Mouse (Mus musculus) erythroblast, embryonic 14.5 days (primary cell): ENCODE results near the gene Asic1. TPM values are rescaled to one million over a fixed set of nuclear protein-coding genes. Genes with fewer than 3 reads are reported as not detected.

Experiments used
- H3K27me3 ChIP-seq: 2 replicates; pipeline ENCODE4 v1.6.1; 2012; ENCODE audit warnings: inconsistent platforms; ENCODE audit not compliant: control insufficient read depth
- H3K36me3 ChIP-seq: 2 replicates; pipeline ENCODE4 v1.6.1; 2012; ENCODE audit warnings: mild to moderate bottlenecking, inconsistent platforms; ENCODE audit not compliant: control insufficient read depth
- H3K4me1 ChIP-seq: 2 replicates; pipeline ENCODE4 v1.6.1; 2012; ENCODE audit warnings: inconsistent platforms; ENCODE audit not compliant: control insufficient read depth
- H3K4me3 ChIP-seq: replicated peaks from 2 replicates; pipeline ENCODE3; 2012; ENCODE audit warnings: moderate library complexity, mild to moderate bottlenecking, inconsistent platforms
- H3K9me3 ChIP-seq: 2 replicates; pipeline ENCODE4 v1.6.1; 2012; ENCODE audit warnings: low read length, inconsistent platforms, mixed read lengths; ENCODE audit not compliant: control insufficient read depth
- GATA1 ChIP-seq: IDR thresholded peaks from 2 replicates; pipeline ENCODE4 v1.6.1; 2012; ENCODE audit warnings: low read length, inconsistent platforms, mixed read lengths
- TAL1 ChIP-seq: IDR thresholded peaks from 3 replicates; pipeline ENCODE4 v1.6.1; 2012; ENCODE audit warnings: low read length, inconsistent platforms, mixed read lengths
- polyA plus RNA-seq: library from polyadenylated mRNA; stranded (reverse); fragments of >175 nt; gene quantifications from 2 replicates; pipeline ENCODE4 v1.2.3, GENCODE M21; 2012

Asic1 gene
- polyA plus RNA-seq, 1 experiment, result not detected

DNA sequence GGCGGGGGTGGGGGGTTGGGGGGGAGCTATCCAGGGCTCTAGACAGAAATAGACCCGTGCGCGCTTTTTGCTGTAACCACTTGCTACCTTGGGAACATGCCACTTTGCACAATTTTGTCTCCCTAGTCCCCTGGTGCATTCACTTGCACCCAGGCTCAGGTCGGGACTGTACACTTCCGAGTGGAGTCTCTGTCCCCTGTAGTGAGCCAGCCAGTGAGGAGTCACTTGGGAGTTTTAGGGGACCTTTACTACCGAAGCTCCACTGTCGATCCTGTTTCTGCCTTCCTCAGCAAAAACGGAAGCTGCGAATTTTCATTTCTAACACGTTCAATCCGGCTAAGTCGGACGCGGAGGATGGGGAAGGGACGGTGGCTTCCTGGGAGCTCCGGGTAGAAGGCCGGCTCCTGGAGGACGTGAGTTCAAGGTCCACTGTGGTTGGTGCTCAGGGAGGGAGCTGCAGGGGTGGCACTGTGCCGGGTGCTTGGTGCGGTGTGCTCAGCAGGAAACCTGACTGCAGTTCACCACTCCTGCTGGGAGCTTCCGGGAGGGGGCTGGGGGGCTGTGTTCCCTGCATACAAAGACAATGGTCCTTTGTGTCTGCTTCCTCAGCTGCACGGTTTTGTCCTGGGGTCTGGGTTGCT is 34.0 kb downstream of the Asic1 start:
- peaks cover 31% of the 10 kb centered on the region for H3K4me1 ChIP-seq
- H3K27me3 ChIP-seq, result no peaks in the 10 kb centered on the region
- H3K4me3 ChIP-seq, result no peak overlapping the region
- peaks cover 44% of the 10 kb centered on the region for H3K36me3 ChIP-seq
- TF ChIP-seq GATA1 (no peak), TAL1 (no peak)
- H3K9me3 ChIP-seq, result no peaks in the 10 kb centered on the region

DNA sequence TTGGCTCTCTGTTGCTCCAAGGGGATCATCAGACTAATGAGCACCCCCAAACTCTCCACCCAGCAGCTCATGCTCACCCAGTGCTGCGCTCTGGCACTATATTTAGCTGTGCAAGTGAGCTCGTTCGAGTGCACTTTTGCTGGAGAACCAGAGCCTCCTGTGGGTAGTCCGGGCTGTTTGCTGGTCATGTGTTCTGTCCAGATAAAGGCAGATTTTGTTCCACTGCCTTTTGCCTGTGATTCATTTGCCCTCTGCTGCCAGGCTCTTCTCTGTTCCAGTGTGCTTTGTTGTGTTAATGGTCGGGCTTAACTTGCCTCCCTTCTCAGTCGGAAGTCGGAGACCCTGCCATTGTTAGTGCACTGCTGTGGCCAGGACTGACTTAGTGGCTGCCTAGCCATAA is 34.7 kb downstream of the Asic1 start:
- H3K9me3 ChIP-seq, result no peaks in the 10 kb centered on the region
- H3K27me3 ChIP-seq, result no peaks in the 10 kb centered on the region
- peaks cover 51% of the 10 kb centered on the region for H3K36me3 ChIP-seq
- H3K4me3 ChIP-seq, result no peak overlapping the region
- TF ChIP-seq TAL1, result no peak
- TF ChIP-seq GATA1, result no peak
- H3K4me1 ChIP-seq, result peaks cover 31% of the 10 kb centered on the region

DNA sequence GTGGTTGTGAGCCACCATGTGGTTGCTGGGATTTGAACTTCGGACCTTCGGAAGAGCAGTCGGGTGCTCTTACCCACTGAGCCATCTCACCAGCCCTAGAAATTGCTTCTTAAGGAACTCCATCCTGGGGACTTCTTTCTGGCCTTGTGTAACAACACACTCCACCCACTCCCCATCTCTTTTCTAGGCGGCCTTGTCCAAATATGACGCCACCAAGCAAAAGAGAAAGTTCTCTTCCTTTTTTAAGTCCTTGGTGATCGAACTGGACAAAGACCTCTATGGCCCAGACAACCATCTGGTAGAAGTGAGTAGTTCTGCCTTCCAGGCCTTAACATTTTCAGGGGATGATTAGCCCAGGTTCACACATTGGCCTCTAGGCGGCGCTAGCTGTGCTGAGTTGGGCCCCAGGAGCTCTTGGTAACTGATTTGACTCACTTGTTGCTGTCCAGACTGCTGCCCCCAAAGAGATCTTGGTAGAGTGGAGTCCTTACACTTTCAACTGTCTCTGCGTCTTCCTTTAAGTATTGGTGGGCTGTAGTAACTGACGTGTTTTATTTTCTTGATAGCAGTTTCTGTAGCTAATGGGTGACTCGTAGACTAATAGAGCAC is 35.4 kb downstream of the Asic1 start, which contains the start of gene Gm17349:
Gm17349 (minus strand) TSS at position 51 of the 609 bp plus-strand sequence.
- TF ChIP-seq TAL1 (no peak), GATA1 (no peak)
- peaks cover 58% of the 10 kb centered on the region for H3K36me3 ChIP-seq
- H3K9me3 ChIP-seq, result no peaks in the 10 kb centered on the region
- no peaks in the 10 kb centered on the region for H3K27me3 ChIP-seq
- no peak within 1 kb of the TSS for H3K4me3 ChIP-seq
- peaks cover 28% of the 10 kb centered on the region for H3K4me1 ChIP-seq

DNA sequence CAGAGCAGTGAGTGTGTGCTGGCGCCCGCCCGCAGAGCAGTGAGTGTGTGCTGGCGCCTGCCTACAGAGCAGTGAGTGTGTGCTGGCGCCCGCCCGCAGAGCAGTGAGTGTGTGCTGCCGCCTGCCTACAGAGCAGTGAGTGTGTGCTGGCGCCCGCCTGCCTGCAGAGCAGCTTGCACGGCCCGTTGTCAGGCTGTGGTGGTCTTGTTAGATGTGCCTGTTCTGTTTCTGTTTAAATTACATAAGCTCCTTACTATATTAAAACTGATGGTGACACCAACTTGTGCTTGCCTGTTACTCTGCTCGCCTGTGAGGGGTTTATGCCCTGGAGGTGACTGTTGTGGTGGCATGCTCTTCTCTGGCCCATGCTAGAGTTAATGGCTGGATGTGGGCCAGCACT is 38.0 kb downstream of the Asic1 start:
- H3K4me3 ChIP-seq, result no peak overlapping the region
- peaks cover 9% of the 10 kb centered on the region for H3K4me1 ChIP-seq
- H3K9me3 ChIP-seq, result no peaks in the 10 kb centered on the region
- no peaks in the 10 kb centered on the region for H3K27me3 ChIP-seq
- H3K36me3 ChIP-seq, result peaks cover 82% of the 10 kb centered on the region
- no peak for TF ChIP-seq GATA1
- no peak for TF ChIP-seq TAL1

DNA sequence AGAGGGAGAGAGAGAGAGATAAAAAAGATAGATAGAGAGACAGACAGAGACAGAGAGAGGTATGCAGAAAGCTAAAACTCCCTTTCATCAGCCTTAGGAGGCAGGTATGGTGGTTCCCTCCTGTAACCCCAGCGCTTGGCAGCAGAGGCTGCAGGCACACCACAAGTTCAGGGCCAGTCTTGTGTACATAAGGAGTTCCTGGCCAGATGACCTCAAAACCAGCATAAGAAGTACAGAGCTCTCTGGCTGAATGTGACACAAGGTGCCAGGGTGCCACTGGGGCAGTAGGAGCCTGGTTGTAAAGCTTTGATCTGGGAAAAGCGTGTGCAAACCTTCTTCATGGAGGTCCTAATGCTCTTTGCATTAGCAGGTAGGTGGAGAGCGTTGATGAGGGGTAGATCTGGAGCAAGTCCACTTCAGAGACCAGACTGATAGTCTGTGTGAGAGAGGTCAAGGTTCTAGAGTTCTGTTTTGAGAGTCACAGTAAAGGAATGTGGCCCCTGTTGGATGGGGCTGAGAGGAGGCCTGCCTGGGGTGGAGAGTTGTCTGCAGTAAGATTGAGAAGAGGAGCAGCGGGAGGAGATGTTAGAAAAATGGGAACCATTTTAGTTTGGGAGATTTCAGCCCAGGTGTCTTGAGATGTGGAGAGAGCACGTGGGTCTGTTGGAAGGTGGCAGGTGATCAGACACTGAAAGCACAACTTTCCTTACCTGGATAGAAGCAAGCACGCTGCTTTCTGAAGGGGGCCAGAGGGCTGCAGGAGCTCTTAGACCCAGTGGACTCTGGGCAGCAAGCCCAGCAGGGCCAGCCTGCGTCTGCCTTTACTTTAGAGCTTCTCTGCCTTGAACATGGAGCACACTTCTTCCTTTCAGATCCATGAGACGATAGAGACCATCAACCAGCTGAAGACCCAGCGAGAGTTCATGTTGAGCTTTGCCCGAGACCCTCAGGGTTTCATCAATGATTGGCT is 40.3 kb downstream of the Asic1 start:
- Histone ChIP-seq H3K9me3 (no peaks in the 10 kb centered on the region), H3K4me3 (no peak overlapping the region), H3K27me3 (no peaks in the 10 kb centered on the region), H3K36me3 (peaks cover 80% of the 10 kb centered on the region), H3K4me1 (peaks cover 7% of the 10 kb centered on the region)
- TF ChIP-seq TAL1, result no peak
- no peak for TF ChIP-seq GATA1

DNA sequence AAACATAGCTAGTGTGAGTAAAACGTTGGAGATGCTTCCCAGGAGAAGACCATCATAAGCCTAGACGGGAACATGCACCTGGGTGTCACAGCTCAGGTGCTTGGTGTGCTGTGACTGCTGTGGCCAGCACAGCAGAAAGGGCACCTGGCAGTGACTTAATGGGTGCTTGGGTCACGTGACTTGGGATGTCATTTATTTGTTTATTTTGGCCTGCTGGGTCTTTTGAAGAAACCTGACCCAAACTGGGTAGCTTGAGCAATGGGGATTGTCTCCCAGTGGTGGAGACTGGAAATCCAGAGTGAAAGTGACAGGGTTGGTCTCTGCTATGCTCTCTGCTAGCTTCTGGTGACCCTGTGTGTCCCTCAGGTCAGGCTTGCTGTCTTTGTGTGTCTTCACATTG is 41.3 kb downstream of the Asic1 start:
- no peak for TF ChIP-seq TAL1
- TF ChIP-seq GATA1, result no peak
- Histone ChIP-seq H3K36me3 (peaks cover 72% of the 10 kb centered on the region), H3K4me1 (peaks cover 12% of the 10 kb centered on the region), H3K4me3 (no peak overlapping the region), H3K9me3 (no peaks in the 10 kb centered on the region), H3K27me3 (no peaks in the 10 kb centered on the region)

DNA sequence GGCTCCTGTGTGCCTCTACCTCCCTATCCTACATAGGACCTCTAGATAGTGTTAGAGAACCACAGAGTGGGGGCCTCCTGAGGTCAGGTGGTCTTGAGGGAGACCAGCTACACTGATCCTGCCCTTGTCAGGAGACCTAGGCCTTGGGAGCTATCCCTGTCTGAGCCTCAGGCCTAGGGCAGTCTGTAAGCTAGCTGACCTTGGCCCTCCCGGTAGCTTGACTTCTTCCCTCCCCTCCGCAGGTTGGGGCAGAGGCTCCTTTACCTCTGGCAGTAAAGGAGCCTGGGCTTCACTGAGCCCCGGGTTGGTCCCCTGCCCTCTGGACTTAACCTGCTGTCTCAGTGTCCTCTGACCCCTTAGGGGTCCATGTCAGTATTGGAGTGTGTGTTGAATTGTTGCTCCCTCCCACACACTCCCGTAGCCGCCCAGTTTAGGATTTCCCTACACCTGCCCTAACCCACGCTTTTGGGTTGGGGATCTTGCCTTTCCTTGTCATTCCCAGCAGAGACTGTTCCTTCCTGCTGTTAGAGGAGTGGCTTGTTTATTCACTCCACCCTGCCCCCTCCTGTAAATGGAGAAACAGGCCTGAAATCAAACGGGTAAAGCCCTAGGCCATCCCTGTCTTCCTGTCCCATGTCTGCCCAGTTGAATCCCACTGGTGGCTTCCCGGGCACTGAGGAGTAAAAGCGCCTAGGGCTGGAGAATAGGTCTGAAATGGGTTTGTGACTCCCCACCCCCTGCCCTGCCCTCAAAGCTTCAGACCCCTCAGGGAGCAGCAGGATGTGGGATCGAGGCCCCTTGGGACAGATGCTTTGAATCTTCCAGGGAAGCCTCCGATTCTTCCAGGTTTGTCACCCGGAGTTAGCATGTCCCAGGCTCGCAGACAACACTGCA is 42.7 kb downstream of the Asic1 start:
- peaks cover 12% of the 10 kb centered on the region for H3K4me1 ChIP-seq
- no peak overlapping the region for H3K4me3 ChIP-seq
- no peak for TF ChIP-seq TAL1
- TF ChIP-seq GATA1, result no peak
- peaks cover 62% of the 10 kb centered on the region for H3K36me3 ChIP-seq
- no peaks in the 10 kb centered on the region for H3K9me3 ChIP-seq
- H3K27me3 ChIP-seq, result no peaks in the 10 kb centered on the region

DNA sequence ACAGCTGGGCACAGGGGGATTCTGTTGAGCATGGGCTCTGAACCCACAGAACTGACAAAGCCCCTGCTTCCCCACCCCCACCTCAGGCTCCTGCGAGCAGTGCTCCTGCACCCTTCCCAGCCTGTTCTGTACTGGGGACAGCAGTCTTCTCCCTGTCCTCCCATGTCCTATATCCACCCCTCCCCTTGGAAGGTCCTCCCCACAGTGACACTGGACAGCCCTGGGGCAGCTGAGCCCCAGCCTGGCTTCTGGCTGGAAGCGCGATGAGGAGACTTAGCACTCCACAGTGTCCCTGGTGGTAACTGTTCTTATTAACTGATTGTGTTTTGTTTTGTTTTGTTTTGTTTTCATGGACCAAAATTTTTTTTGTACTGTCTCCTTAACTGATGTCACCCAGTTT is 43.4 kb downstream of the Asic1 start:
- Histone ChIP-seq H3K4me1 (peaks cover 12% of the 10 kb centered on the region), H3K36me3 (peaks cover 55% of the 10 kb centered on the region), H3K4me3 (no peak overlapping the region), H3K27me3 (no peaks in the 10 kb centered on the region), H3K9me3 (no peaks in the 10 kb centered on the region)
- TF ChIP-seq GATA1 (no peak), TAL1 (no peak)
